Mouse (Mus musculus) left cerebral cortex, adult 18-20 months (tissue): ENCODE data around the gene Plppr2. TPM values are rescaled to one million over a fixed set of nuclear protein-coding genes. Genes with fewer than 3 reads are reported as not detected.
A peak's percentile ranks its signal among the peaks of the same experiment; 100 is the strongest.

Experiments
- DNase-seq, 2 experiments: peaks; one replicate each; pipeline ENCODE4 v3.0.0; 2021 to 2022; ENCODE audit warnings: low spot score in 2 of 2, mixed read lengths in 1 of 2
- long read RNA-seq, 2 experiments: library from polyadenylated mRNA; stranded (forward); transcript quantifications; one replicate each; pipeline ENCODE4 v2.0.0; 2021
- total RNA-seq, 2 experiments: library from RNA; stranded (reverse); gene quantifications; 2 replicates each; pipeline ENCODE4 v1.2.3; 2021

Plppr2 gene
- total RNA-seq = 100 to 1,000 TPM; 171 to 178 TPM
- long read RNA-seq, experiment 1, transcript Plppr2-201 (10 exons, 2,626 nt) = major isoform, 95 of 267 reads
- long read RNA-seq, experiment 1, partial matches to known transcripts = 87 of 267 reads
- long read RNA-seq, experiment 1, other reads (novel, unspliced or antisense) = 84 of 267 reads
- long read RNA-seq, experiment 2, transcript Plppr2-201 (10 exons, 2,626 nt) = major isoform, 49 of 115 reads
- long read RNA-seq, experiment 2, partial matches to known transcripts = 30 of 115 reads
- long read RNA-seq, experiment 2, other reads (novel, unspliced or antisense) = 34 of 115 reads

- DNase-seq = peak; percentile 98
Measured at GRCm38 (mm10) chr9:21936692-21937570, at the start of gene Plppr2. Gene Plppr2, plus strand, starts transcription at chr9:21937033.

GRCm38 (mm10) chr9:21889229-21889628 is 47.6 kb upstream of the Plppr2 start:
- DNase-seq = no peak

- peak; percentile 63 to 69 for DNase-seq
Measured at GRCm38 (mm10) chr9:21901223-21901820, 35.5 kb upstream of the Plppr2 start.

- DNase-seq = no peak
Measured at GRCm38 (mm10) chr9:21904031-21904430, 32.8 kb upstream of the Plppr2 start.

GRCm38 (mm10) chr9:21908216-21908615 is 28.6 kb upstream of the Plppr2 start:
- no peak for DNase-seq

- no peak for DNase-seq
Measured at GRCm38 (mm10) chr9:21909474-21910223, 27.2 kb upstream of the Plppr2 start.

- DNase-seq = no peak
Measured at GRCm38 (mm10) chr9:21916851-21917492, 19.9 kb upstream of the Plppr2 start.

- DNase-seq = peak; percentile 82 to 86
Measured at GRCm38 (mm10) chr9:21917493-21918034, 19.3 kb upstream of the Plppr2 start.

GRCm38 (mm10) chr9:21918035-21918592 is 18.7 kb upstream of the Plppr2 start, which contains the start of gene Rab3d:
Gene Rab3d, minus strand, starts transcription at chr9:21918192.
- peak; percentile 81 to 90 for DNase-seq

GRCm38 (mm10) chr9:21918692-21919384 is 18.0 kb upstream of the Plppr2 start:
- peak; percentile 36 to 37 for DNase-seq

- no peak for DNase-seq
Measured at GRCm38 (mm10) chr9:21923036-21923435, 13.8 kb upstream of the Plppr2 start.

- no peak for DNase-seq
Measured at GRCm38 (mm10) chr9:21923490-21924098, 13.2 kb upstream of the Plppr2 start.

GRCm38 (mm10) chr9:21924099-21924493 is 12.7 kb upstream of the Plppr2 start:
- DNase-seq = no peak

GRCm38 (mm10) chr9:21925034-21925433 is 11.8 kb upstream of the Plppr2 start:
- no peak for DNase-seq

GRCm38 (mm10) chr9:21925506-21925905 is 11.3 kb upstream of the Plppr2 start:
- DNase-seq = no peak

GRCm38 (mm10) chr9:21926155-21926554 is 10.7 kb upstream of the Plppr2 start:
- no peak for DNase-seq

GRCm38 (mm10) chr9:21926784-21927183 is 10.0 kb upstream of the Plppr2 start:
- DNase-seq = no peak

- peak; percentile 89 to 94 for DNase-seq
Measured at GRCm38 (mm10) chr9:21927208-21927753, 9.6 kb upstream of the Plppr2 start, which contains the start of the genes Ccdc159 and Tmem205. Gene Ccdc159, plus strand, starts transcription at chr9:21927471. Gene Tmem205, minus strand, starts transcription at chr9:21927556.
